Mouse (Mus musculus) forebrain, embryonic 11.5 days (tissue): ENCODE data around the gene Tmem59l. TPM values are rescaled to one million over a fixed set of nuclear protein-coding genes. Genes with fewer than 3 reads are reported as not detected.

Source experiments
- ATAC-seq: fragments of 200-750 bp; cut with Nextera tagmentation; replicated peaks from 2 replicates; pipeline ENCODE4 v1.8.0; 2017; ENCODE audit warnings: moderate TSS enrichment; ENCODE audit not compliant: low FRiP score
- DNase-seq: peaks from one replicate; pipeline ENCODE4 v3.0.0-alpha.2; 2017; ENCODE audit warnings: low spot score
- H3K27ac ChIP-seq: fragments of 300-500 bp; sonication (generic); 2 replicates; pipeline ENCODE4 v1.5.1; 2014; ENCODE audit warnings: low read depth, low read length
- H3K27me3 ChIP-seq: fragments of 300-500 bp; sonication (generic); 2 replicates; pipeline ENCODE4 v1.6.1; 2014; ENCODE audit warnings: mild to moderate bottlenecking, low read length, mixed read lengths; ENCODE audit not compliant: control insufficient read depth, insufficient read depth
- H3K36me3 ChIP-seq: fragments of 300-500 bp; sonication (generic); 2 replicates; pipeline ENCODE4 v1.6.1; 2014; ENCODE audit warnings: mild to moderate bottlenecking, low read length, moderate library complexity, mixed read lengths; ENCODE audit not compliant: control insufficient read depth, insufficient read depth
- H3K4me1 ChIP-seq: fragments of 300-500 bp; sonication (generic); replicated peaks from 2 replicates; pipeline ENCODE4 v1.6.1; 2014; ENCODE audit warnings: low read length, mixed read lengths; ENCODE audit not compliant: control insufficient read depth, insufficient read depth
- H3K4me2 ChIP-seq: fragments of 300-500 bp; sonication (generic); 2 replicates; pipeline ENCODE4 v1.6.1; 2014; ENCODE audit warnings: low read depth, mild to moderate bottlenecking, low read length, moderate library complexity, mixed read lengths; ENCODE audit not compliant: severe bottlenecking
- H3K4me3 ChIP-seq: fragments of 300-500 bp; sonication (generic); 2 replicates; pipeline ENCODE4 v1.5.1; 2014; ENCODE audit warnings: low read depth, low read length
- H3K9ac ChIP-seq: fragments of 300-500 bp; sonication (generic); 2 replicates; pipeline ENCODE4 v1.6.1; 2014; ENCODE audit warnings: low read length
- H3K9me3 ChIP-seq: fragments of 300-500 bp; sonication (generic); 2 replicates; pipeline ENCODE4 v1.6.1; 2016; ENCODE audit warnings: low read length, mixed read lengths; ENCODE audit not compliant: control insufficient read depth
- WGBS: fragments of 180-500 bp; shearing (Covaris S2); extraction: QIAGEN DNeasy Blood & Tissue Kit; methylation state at CpG from one replicate; pipeline ENCODE4 v1.1.7; 2014; 5-methylcytosine and 5-hydroxymethylcytosine counted together
- polyA plus RNA-seq: library from polyadenylated mRNA; unstranded; fragments of >200 nt; fragmentation: Nextera tagmentation; extraction: Ambion mirVana; gene quantifications from 2 replicates; pipeline ENCODE4 v1.2.1, GENCODE M21; 2014

Gene Tmem59l
- polyA plus RNA-seq, 1 experiment from 2014 or later = 10.4 TPM

DNA sequence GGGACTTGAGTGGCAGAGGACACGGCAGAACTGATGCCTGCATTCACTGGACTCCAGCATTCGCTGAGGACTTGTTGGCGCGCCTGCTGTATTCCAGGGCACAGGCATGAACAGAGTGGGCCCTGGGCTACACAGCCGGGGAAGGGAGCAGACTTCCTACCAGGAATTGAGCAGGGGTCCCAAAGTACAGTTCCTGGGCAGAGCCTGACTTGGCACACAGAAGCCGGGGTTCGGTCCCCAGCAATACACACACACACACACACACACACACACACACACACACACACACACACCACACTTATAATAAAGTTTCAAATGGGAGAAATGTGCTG lies 47.3 kb downstream of the Tmem59l start:
- Histone ChIP-seq H3K9me3 (no peaks in the 10 kb centered on the region), H3K4me1 (peaks cover 5% of the 10 kb centered on the region; the same call in 1 of the 2 replicates), H3K9ac (peak overlapping the region; percentile 67), H3K4me3 (peak overlapping the region; percentile 57), H3K36me3 (no peaks in the 10 kb centered on the region), H3K27me3 (no peaks in the 10 kb centered on the region), H3K4me2 (peak overlapping the region; percentile 86), H3K27ac (0 out of 2 replicates have a peak overlapping the region, but pooled peaks have one; percentile 25)
- ATAC-seq (no peak), DNase-seq (no peak)
- 11% methylated on average over 7 of the region's 7 CpGs for WGBS

DNA sequence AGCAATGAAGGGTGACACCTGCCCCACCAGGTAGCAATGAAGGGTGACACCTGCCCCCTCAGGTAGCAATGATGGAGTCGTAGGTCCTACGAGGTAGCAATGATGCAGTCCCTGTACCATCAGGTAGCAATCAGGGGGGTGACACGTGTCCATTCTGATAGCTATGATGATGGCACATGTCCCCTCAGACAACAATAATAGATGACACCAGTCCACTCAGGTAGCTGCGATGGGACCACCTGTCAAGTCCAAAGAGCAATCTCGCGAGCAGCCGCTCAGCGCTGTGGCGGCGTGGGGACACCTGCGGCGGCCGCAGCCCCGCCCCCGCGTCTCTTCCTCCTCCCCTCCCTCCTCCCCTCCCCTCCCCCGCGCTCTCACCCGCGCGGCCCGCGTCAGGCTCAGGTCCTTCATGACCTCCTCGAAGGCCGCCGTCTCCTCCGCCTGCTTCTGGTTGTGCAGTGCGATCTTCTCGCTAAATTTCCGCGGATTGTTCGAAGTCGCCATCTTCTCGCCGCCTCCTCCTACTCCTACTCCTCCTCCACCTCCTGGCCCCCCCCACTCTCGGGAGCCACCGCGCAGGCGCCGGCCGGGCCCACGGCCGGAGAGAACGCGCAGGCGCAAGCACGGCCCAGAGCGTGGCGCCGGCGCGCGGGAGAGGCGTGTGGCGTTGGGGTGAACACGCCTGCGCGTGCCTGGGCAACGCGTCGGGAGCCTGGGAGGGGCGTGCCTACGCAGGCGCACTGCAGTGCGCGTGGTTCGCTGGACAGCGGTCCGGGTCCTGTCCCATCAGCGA lies 47.9 kb downstream of the Tmem59l start, which contains the start of gene Crtc1:
Gene Crtc1 (minus strand): TSS at position 525 of the 793 bp plus-strand sequence.
- ATAC-seq = peak; percentile 98
- Histone ChIP-seq H3K27me3 (no peaks in the 10 kb centered on the region), H3K4me3 (peak within 1 kb of the TSS; percentile 57), H3K4me2 (peak within 1 kb of the TSS; percentile 86), H3K4me1 (peaks cover 5% of the 10 kb centered on the region; the same call in 1 of the 2 replicates), H3K9ac (peak within 1 kb of the TSS; percentile 67), H3K9me3 (no peaks in the 10 kb centered on the region), H3K27ac (peak within 1 kb of the TSS; percentile 33; the same call in 1 of the 2 replicates), H3K36me3 (no peaks in the 10 kb centered on the region)
- peak; percentile 98 for DNase-seq
- WGBS = under 1% methylated on average over 58 of the region's 70 CpGs

DNA sequence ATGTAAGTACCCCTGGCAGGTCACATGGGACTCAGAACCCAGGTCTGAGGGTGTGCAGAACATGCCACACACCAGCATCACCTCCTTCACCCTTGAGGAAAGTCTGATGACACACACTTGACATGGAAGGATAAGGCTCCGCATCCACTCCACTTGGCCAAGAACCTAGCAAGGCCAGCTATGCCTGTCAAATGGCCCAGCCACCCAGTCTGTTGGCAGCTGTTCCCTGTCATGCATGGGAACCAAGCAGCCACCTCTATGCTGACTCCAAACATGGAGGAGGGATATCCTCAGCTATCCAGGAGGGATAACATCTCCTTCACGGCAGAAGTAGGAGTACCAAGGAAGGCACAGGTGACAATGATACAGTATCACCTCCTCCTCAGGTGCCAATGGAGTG lies 48.7 kb downstream of the Tmem59l start:
- Histone ChIP-seq H3K9me3 (no peaks in the 10 kb centered on the region), H3K4me1 (peaks cover 5% of the 10 kb centered on the region; the same call in 1 of the 2 replicates), H3K36me3 (no peaks in the 10 kb centered on the region), H3K27me3 (no peaks in the 10 kb centered on the region), H3K4me2 (peak overlapping the region; percentile 86; the same call in 1 of the 2 replicates), H3K27ac (no peak overlapping the region), H3K9ac (no peak overlapping the region), H3K4me3 (no peak overlapping the region; the same call in 1 of the 2 replicates)
- DNase-seq (no peak), ATAC-seq (no peak)
- WGBS = 93% methylated on average over 2 of the region's 2 CpGs

DNA sequence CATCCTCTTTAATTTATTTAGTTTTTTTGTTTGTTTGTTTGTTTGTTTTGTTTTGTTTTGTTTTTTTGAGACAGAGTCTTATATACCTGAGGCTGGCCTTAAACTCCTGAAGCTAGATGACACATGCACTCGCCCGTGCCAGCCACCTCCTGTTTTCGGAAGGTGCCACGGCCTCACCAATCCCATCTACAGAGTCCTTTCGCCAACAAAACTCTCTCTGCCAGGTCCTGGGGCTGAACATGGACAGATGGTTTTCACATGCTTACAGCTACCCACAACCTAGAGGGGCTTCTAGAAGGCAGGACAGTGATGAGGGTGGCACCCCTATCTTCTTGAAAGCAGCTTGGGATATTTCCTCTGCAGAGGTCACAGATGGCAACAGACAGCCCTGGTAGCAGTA lies 52.0 kb downstream of the Tmem59l start:
- H3K27ac ChIP-seq = no peak overlapping the region
- ATAC-seq = no peak

More for the DNA sequence above, 52.0 kb downstream of the Tmem59l start:
- Histone ChIP-seq H3K4me2 (no peak overlapping the region), H3K9ac (no peak overlapping the region), H3K4me1 (peaks cover 5% of the 10 kb centered on the region; the same call in 1 of the 2 replicates), H3K27me3 (no peaks in the 10 kb centered on the region), H3K9me3 (no peaks in the 10 kb centered on the region), H3K4me3 (no peak overlapping the region), H3K36me3 (no peaks in the 10 kb centered on the region)
- 91% methylated on average over 5 of the region's 5 CpGs for WGBS
- no peak for DNase-seq

Other genes with a start within 250 kb of the Tmem59l start
- gene Homer3, start 204.5 kb downstream of the Tmem59l start, polyA plus RNA-seq = 87.6 and 91.4 TPM in 2 replicates
- 54.4 and 61.5 TPM in 2 replicates for gene Ddx49, start 184.9 kb downstream of the Tmem59l start, polyA plus RNA-seq
- gene Cope, start 184.8 kb downstream of the Tmem59l start, polyA plus RNA-seq = 220 and 268 TPM in 2 replicates
- gene Cers1, start 171.6 kb downstream of the Tmem59l start, polyA plus RNA-seq = 10.6 and 11.0 TPM in 2 replicates
- 1.8 and 2.6 TPM in 2 replicates for gene Gdf1, start 157.5 kb downstream of the Tmem59l start, polyA plus RNA-seq
- 25.6 and 25.8 TPM in 2 replicates for gene Upf1, start 134.1 kb downstream of the Tmem59l start, polyA plus RNA-seq
- gene Comp, start 113.8 kb downstream of the Tmem59l start, polyA plus RNA-seq = 0.56 TPM in 1 of 2 replicates, not detected in the other
- gene Crtc1, start 47.8 kb downstream of the Tmem59l start, polyA plus RNA-seq = 16.3 and 18.1 TPM in 2 replicates
- gene Klhl26, start 10.4 kb downstream of the Tmem59l start, polyA plus RNA-seq = 17.5 and 19.5 TPM in 2 replicates
- 4.9 and 10.9 TPM in 2 replicates for gene Crlf1, start 5.8 kb upstream of the Tmem59l start, polyA plus RNA-seq
- gene Rex1bd, start 19.4 kb upstream of the Tmem59l start, polyA plus RNA-seq = 113 and 123 TPM in 2 replicates
- gene Uba52, start 23.4 kb upstream of the Tmem59l start, polyA plus RNA-seq = 715 TPM in 2 replicates
- 268 and 290 TPM in 2 replicates for gene Fkbp8, start 40.4 kb upstream of the Tmem59l start, polyA plus RNA-seq
- gene Kxd1, start 40.6 kb upstream of the Tmem59l start, polyA plus RNA-seq = 56.0 and 59.9 TPM in 2 replicates
- 21.8 and 22.2 TPM in 2 replicates for gene Ell, start 52.1 kb upstream of the Tmem59l start, polyA plus RNA-seq
- gene Isyna1, start 107.0 kb upstream of the Tmem59l start, polyA plus RNA-seq = 98.1 and 109 TPM in 2 replicates
- 113 and 127 TPM in 2 replicates for gene Ssbp4, start 121.5 kb upstream of the Tmem59l start, polyA plus RNA-seq
- gene Lrrc25, start 128.8 kb upstream of the Tmem59l start, polyA plus RNA-seq = 1.2 and 1.4 TPM in 2 replicates
- not detected in 2 replicates for gene Gdf15, start 145.1 kb upstream of the Tmem59l start, polyA plus RNA-seq
- gene Pgpep1, start 173.0 kb upstream of the Tmem59l start, polyA plus RNA-seq = 70.9 and 73.8 TPM in 2 replicates
- gene Lsm4, start 185.9 kb upstream of the Tmem59l start, polyA plus RNA-seq = 318 and 346 TPM in 2 replicates
- 128 and 157 TPM in 2 replicates for gene Jund, start 211.6 kb upstream of the Tmem59l start, polyA plus RNA-seq
- not detected in 2 replicates for gene Iqcn, start 216.1 kb upstream of the Tmem59l start, polyA plus RNA-seq
- not detected in 2 replicates for gene Gm3336, start 231.2 kb upstream of the Tmem59l start, polyA plus RNA-seq
- gene Pde4c, start 236.4 kb upstream of the Tmem59l start, polyA plus RNA-seq = 0.13 and 0.37 TPM in 2 replicates